Mouse (Mus musculus) liver, adult 2 months (tissue): ENCODE data around the gene Smim15.

ENCODE experiments used
- CTCF ChIP-seq: fragments of 200-500 bp; IDR thresholded peaks from 2 replicates; pipeline ENCODE4 v1.5.1; 2011; ENCODE audit warnings: low read depth, low read length, control low read depth
- POLR2A ChIP-seq: fragments of 200-500 bp; IDR thresholded peaks from 2 replicates; pipeline ENCODE4 v1.6.1; 2011; ENCODE audit warnings: low read length, control low read depth; ENCODE audit not compliant: insufficient read depth; ENCODE audit errors: extremely low read depth

DNA sequence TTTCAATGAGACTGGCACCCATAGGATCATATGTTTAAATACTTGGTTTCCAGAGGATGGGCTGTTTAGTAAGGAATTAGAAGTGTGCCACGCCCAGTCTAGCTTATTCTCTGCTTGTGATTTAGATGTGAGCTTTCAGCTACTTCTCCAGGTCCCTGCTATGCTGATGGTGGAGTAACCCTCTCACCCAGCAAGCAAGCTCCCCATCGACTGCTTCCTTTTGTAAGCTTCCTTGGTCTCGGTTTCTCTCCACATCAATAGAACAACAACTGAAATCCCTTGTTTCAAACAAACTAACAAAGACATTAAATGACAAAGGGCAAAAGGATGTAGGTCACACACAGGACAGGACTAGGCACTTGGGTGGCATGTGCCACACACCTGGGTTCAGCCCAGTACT, 3.8 kb upstream of the Smim15 start:
- no peak for TF ChIP-seq POLR2A
- TF ChIP-seq CTCF, result no peak
